Mouse (Mus musculus): Measurements from ENCODE around the gene 1700069L16Rik. TPM values are rescaled to one million over a fixed set of nuclear protein-coding genes. Genes with fewer than 3 reads are reported as not detected.

The 1700069L16Rik gene
- polyA plus RNA-seq, 1 experiment from 2014 or later = not detected

DNA sequence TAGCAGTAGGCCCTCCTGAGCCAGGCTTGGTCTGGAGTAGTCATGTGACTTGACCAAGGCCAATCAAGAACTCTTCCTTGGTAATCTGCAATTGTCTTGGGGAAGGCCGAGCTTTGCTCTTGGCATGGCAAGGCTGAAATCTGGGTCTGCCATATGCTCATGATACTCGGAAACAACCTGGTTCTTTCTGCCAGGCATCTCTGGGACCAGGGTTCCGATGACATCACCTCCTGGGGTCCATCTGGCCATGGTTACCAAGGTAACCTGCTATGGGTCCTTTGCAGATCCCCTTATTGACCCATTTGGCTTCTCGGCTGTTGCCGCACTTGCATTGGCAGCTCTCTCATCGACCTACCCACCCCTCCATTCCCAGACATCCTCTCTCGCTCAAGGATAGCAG, 3.4 kb upstream of the 1700069L16Rik start:
- H3K36me3 ChIP-seq = no peaks in the 10 kb centered on the region
- peaks cover 19% of the 10 kb centered on the region for H3K4me1 ChIP-seq
- WGBS = 89% methylated on average over 7 of the region's 7 CpGs
- no peak for DNase-seq (ENCODE audit: low spot score)
- no peaks in the 10 kb centered on the region for H3K9me3 ChIP-seq (replicated peaks)
- H3K4me3 ChIP-seq = no peak overlapping the region
- no peak overlapping the region for H3K27ac ChIP-seq (replicated peaks)
- peaks cover 10% of the 10 kb centered on the region; the same call in 1 of the 2 replicates for H3K27me3 ChIP-seq (ENCODE audit: low read depth, poor library complexity, severe bottlenecking)

- no peak for DNase-seq (ENCODE audit: low spot score)
- no peak overlapping the region for H3K27ac ChIP-seq (replicated peaks)
- 74% methylated on average over 12 of the region's 12 CpGs for WGBS
- H3K4me1 ChIP-seq = peaks cover 19% of the 10 kb centered on the region
- no peaks in the 10 kb centered on the region for H3K9me3 ChIP-seq (replicated peaks)
- H3K4me3 ChIP-seq = no peak overlapping the region
- no peaks in the 10 kb centered on the region for H3K36me3 ChIP-seq
- peaks cover 10% of the 10 kb centered on the region; the same call in 1 of the 2 replicates for H3K27me3 ChIP-seq (ENCODE audit: low read depth, poor library complexity, severe bottlenecking)
Measured at GRCm38 (mm10) chr5:113727238-113727637, 2.7 kb upstream of the 1700069L16Rik start.

GRCm38 (mm10) chr5:113726618-113727017, 2.0 kb upstream of the 1700069L16Rik start:
- Histone ChIP-seq H3K4me1 (peaks cover 19% of the 10 kb centered on the region), H3K36me3 (no peaks in the 10 kb centered on the region)
- WGBS = 84% methylated on average over 6 of the region's 6 CpGs

DNA sequence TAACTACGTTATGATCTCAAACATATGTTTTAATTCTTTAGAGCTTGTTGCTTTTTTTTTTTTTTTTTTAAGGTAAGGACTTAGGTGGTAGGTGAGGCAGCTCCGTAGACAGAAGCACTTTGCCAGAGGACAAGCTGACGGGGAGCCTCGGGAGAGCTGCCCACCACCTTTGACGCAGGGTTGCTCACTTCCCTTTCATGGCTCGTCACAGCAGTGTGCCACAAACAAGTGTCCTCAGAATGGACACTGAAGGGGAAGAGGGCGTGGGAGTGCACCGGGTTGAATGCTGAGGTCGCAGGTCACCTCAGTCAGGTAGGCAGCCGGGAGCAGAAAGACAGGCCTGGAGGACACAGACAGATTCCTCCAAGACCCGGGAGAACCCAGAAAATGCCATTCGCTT, 845 bp upstream of the 1700069L16Rik start:
- Histone ChIP-seq H3K27ac (replicated peaks) (no peak overlapping the region), H3K36me3 (no peaks in the 10 kb centered on the region), H3K4me3 (no peak overlapping the region), H3K4me1 (peaks cover 12% of the 10 kb centered on the region), H3K27me3 (ENCODE audit: low read depth, poor library complexity, severe bottlenecking) (peaks cover 10% of the 10 kb centered on the region; the same call in 1 of the 2 replicates), H3K9me3 (replicated peaks) (no peaks in the 10 kb centered on the region)
- no peak for DNase-seq (ENCODE audit: low spot score)
- 69% methylated on average over 12 of the region's 12 CpGs for WGBS

More at GRCm38 (mm10) chr5:113726618-113727017, 2.0 kb upstream of the 1700069L16Rik start:
- Histone ChIP-seq H3K9me3 (replicated peaks) (no peaks in the 10 kb centered on the region), H3K27me3 (ENCODE audit: low read depth, poor library complexity, severe bottlenecking) (peaks cover 10% of the 10 kb centered on the region; the same call in 1 of the 2 replicates), H3K4me3 (no peak overlapping the region), H3K27ac (replicated peaks) (no peak overlapping the region)
- no peak for DNase-seq (ENCODE audit: low spot score)

- Histone ChIP-seq H3K36me3 (no peaks in the 10 kb centered on the region), H3K27me3 (ENCODE audit: low read depth, poor library complexity, severe bottlenecking) (peaks cover 10% of the 10 kb centered on the region; the same call in 1 of the 2 replicates), H3K4me1 (peaks cover 9% of the 10 kb centered on the region), H3K4me3 (no peak overlapping the region), H3K27ac (replicated peaks) (no peak overlapping the region), H3K9me3 (replicated peaks) (no peaks in the 10 kb centered on the region)
- no peak for DNase-seq (ENCODE audit: low spot score)
- 46% methylated on average over 8 of the region's 8 CpGs for WGBS
Measured at GRCm38 (mm10) chr5:113723567-113724237, 870 bp downstream of the 1700069L16Rik start.

DNA sequence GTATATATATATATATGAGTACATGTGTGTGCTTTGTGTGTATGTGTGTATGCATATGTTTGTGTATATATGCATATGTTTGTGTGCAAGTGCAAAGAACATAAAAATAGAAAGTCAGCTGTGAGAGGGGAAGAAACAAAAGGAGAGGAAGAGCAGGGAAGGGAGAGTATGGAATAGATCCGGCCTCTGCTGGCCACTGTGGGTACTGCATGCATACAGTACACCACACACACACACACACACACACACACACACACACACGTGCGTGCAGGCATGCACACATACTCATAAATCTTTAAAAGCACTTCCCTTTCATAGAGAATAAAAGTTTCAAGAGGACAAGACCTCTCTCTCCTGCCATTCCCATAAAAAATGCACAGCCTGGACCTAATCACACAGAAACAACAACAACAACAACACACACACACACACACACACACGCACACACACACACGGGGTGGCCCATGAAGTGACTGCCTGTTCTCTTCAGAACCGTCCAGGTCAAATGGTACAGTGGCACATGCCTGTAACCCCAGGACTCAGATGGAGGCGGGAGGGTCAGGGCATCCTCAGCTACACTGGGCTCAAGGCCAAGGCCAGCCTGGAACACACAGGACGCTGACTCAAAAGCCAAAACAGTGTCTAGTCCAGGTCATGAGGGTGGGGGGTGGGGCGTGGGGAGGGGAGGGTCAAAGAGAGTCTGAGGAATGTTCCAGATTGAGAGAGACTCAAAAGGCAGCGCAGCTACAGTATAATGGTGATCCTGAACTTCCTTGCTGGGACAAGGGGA, 2.2 kb downstream of the 1700069L16Rik start:
- Histone ChIP-seq H3K9me3 (replicated peaks) (no peaks in the 10 kb centered on the region), H3K36me3 (no peaks in the 10 kb centered on the region), H3K27me3 (ENCODE audit: low read depth, poor library complexity, severe bottlenecking) (peaks cover 10% of the 10 kb centered on the region; the same call in 1 of the 2 replicates), H3K4me1 (peaks cover 9% of the 10 kb centered on the region), H3K4me3 (no peak overlapping the region), H3K27ac (replicated peaks) (no peak overlapping the region)
- no peak for DNase-seq (ENCODE audit: low spot score)
- 85% methylated on average over 10 of the region's 10 CpGs for WGBS

DNA sequence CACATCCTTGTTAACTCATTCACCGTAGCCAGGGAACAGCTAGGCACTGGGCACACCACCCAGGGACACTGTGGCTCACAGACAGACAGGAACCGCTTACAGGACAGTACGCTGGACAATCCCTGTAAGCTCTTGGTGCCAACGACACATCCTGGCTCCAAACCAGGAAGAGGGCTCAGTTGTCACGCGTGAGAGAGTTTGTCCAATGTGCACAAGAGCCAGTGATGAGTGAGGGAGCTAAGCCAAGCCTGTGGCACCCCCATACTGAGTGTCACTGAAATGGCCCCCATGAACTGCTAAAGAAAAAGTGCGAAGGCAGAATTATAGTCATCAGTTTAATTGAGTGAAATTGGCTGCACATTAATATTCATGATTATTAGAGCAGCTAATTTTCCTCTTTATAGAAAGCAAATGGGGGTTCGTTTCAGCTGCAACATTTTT, 5.3 kb downstream of the 1700069L16Rik start:
- Histone ChIP-seq H3K4me1 (peaks cover 25% of the 10 kb centered on the region), H3K4me3 (no peak overlapping the region), H3K27ac (replicated peaks) (no peak overlapping the region), H3K27me3 (ENCODE audit: low read depth, poor library complexity, severe bottlenecking) (peaks cover 10% of the 10 kb centered on the region; the same call in 1 of the 2 replicates), H3K9me3 (replicated peaks) (no peaks in the 10 kb centered on the region), H3K36me3 (no peaks in the 10 kb centered on the region)
- 91% methylated on average over 8 of the region's 8 CpGs for WGBS
- no peak for DNase-seq (ENCODE audit: low spot score)

DNA sequence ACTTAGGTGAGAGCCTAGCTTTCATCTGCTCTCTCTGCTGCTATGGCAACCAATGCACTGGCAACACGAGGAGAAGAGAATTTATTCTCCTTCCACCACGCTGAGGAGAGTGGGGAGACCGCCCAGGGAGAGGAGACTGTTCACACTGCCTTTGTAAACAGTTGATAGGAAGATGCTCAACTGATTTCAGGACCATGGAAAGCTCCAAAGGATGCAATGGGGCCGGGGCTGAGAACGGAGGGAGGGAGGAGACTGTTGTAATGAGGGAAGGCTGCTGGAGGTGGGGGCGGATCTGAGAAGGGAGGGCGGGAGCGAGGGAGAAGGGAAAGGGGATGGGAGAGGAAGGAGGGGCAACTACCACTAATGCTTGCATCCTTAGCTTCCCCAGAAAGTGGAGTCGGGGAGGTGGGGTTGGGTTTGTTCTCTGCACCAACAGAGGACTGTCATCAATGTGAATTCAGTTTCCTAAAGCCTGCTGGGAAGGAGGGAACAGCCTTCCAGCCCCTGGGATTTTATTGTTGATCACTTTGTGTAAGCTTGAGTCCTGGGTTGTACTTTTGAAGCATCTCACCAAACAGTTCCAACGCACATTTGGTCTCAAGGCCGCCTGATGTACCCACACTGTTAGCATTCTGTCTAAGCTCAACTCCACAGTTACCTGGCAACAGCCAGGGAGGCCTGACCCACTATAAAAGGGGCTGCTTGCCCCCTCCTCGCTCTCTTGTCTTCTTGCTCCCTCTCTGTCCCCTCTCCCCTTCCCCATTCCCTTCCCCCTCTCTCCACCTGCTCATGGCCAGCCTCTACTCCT, 7.8 kb downstream of the 1700069L16Rik start:
- H3K9me3 ChIP-seq (replicated peaks) = no peaks in the 10 kb centered on the region
- WGBS = 12% methylated on average over 12 of the region's 12 CpGs
- H3K36me3 ChIP-seq = no peaks in the 10 kb centered on the region
- H3K4me3 ChIP-seq = peak overlapping the region; percentile 26; the same call in 1 of the 2 replicates
- no peaks in the 10 kb centered on the region for H3K27me3 ChIP-seq (ENCODE audit: low read depth, poor library complexity, severe bottlenecking)
- no peak overlapping the region; the same call in 1 of the 2 replicates for H3K27ac ChIP-seq (replicated peaks)
- H3K4me1 ChIP-seq = peaks cover 17% of the 10 kb centered on the region
- DNase-seq (ENCODE audit: low spot score) = peak; percentile 66

DNA sequence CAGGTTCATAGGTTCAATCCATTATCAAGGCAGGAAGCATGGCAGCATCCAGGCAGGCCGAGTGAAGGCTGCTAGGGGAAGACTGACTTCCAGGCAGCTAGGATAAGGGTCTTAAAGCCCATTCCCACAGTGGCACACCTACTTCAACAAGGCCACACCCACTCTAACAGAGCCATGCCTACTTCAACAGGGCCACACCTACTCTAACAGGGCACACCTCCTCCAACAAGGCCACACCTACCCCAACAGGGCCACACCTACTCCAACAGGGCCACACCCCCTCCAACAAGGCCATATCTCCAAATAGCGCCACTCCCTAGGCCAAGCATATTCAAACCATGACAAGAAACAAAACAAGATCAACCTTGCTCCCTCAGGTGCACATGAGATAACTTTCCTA, 11.7 kb downstream of the 1700069L16Rik start:
- no peaks in the 10 kb centered on the region for H3K27me3 ChIP-seq (ENCODE audit: low read depth, poor library complexity, severe bottlenecking)
- 76% methylated on average over 2 of the region's 2 CpGs for WGBS
- H3K36me3 ChIP-seq = no peaks in the 10 kb centered on the region

DNA sequence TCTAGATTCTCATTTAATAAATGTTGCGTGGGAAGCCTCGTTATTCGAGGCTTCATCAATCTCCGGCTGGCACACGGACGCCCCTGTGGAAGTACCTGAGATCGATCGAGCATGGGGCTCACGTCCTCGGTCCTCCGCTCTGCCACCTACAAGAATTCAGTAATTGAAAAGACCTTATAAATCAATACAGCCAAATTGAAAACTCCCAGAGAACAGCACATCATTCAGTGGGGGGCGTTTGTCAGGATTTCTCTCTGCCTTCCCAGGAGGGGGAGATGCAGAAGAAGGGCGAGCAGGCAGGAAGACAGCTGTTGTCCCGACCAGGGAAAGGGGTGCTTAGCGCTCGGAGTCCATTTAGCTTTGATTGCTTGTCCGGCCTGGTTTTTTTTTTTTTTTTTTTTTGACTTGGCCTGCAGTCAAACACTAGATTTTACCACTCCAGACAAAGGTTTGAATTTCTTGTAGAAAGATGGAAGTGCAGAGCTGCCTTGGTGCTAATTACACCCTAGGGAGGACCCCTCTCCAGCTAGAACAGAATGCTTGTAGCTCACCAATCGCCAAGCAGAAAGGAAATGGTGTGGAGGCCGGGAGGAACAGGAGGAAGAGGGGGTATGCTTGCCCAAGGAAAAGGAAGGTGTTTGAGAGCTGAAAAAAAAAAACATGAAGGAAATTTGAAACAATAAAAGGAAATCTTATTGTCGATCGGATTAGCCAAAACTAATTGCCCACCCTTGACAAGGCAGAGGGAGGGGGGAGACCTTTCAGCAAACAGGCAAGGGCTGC, 20.6 kb downstream of the 1700069L16Rik start:
- H3K4me1 ChIP-seq = 0 out of 2 replicates have a peak, but pooled peaks cover 5% of the 10 kb centered on the region
- no peak overlapping the region; the same call in 1 of the 2 replicates for H3K27ac ChIP-seq (replicated peaks)
- no peaks in the 10 kb centered on the region for H3K27me3 ChIP-seq (ENCODE audit: low read depth, poor library complexity, severe bottlenecking)
- DNase-seq (ENCODE audit: low spot score) = no peak
- 75% methylated on average over 21 of the region's 21 CpGs for WGBS
- H3K9me3 ChIP-seq (replicated peaks) = no peaks in the 10 kb centered on the region
- no peaks in the 10 kb centered on the region for H3K36me3 ChIP-seq
- no peak overlapping the region for H3K4me3 ChIP-seq

More for the DNA sequence above, 11.7 kb downstream of the 1700069L16Rik start:
- H3K27ac ChIP-seq (replicated peaks) = no peak overlapping the region
- no peak for DNase-seq (ENCODE audit: low spot score)
- no peaks in the 10 kb centered on the region for H3K9me3 ChIP-seq (replicated peaks)
- H3K4me3 ChIP-seq = no peak overlapping the region
- peaks cover 17% of the 10 kb centered on the region for H3K4me1 ChIP-seq

DNA sequence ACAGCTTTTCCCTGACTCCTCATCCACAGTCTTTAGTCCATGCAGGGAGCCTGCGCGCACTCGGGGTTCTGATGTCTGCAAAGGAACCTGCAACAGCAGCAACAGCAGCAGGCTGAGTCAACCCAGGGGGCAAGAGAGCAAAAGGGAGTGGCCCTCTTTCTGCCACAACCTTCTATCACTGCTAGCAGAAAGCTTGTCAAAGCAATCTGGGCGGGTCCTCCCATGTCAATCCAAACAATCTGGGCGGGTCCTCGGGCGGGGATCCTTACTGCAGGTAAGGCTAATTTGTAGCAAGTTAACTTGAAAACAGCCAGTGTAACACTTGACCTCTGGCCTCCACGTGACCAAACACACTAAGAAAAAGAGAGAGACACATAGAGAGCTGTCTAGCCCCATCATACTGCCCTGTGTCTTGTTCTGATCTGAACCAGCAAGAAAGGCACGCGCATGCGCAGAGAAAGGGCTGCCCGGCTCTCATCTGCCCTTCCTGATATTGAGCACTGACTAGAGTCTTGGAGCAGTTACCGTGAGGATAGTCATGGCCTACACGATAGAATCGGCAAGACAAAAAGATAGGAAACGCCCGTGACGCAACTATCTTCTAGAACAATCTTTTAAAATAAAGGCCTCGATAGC, 24.1 kb downstream of the 1700069L16Rik start:
- Histone ChIP-seq H3K36me3 (no peaks in the 10 kb centered on the region), H3K27ac (replicated peaks) (no peak overlapping the region), H3K27me3 (ENCODE audit: low read depth, poor library complexity, severe bottlenecking) (no peaks in the 10 kb centered on the region), H3K4me1 (0 out of 2 replicates have a peak, but pooled peaks cover 5% of the 10 kb centered on the region), H3K4me3 (no peak overlapping the region), H3K9me3 (replicated peaks) (no peaks in the 10 kb centered on the region)
- DNase-seq (ENCODE audit: low spot score) = no peak
- 82% methylated on average over 19 of the region's 19 CpGs for WGBS
